Mouse (Mus musculus): ENCODE results near the gene Tpi1. TPM values are rescaled to one million over a fixed set of nuclear protein-coding genes. Genes with fewer than 3 reads are reported as not detected.
A peak's percentile ranks its signal among the peaks of the same experiment; 100 is the strongest.
"Not testable (repeated sequence)": the region's sequence is repeated elsewhere in the genome, so short reads cannot be mapped to it uniquely, and the experiment has no call there.

Gene Tpi1
- polyA plus RNA-seq, 1 experiment from 2014 or later, result 461 TPM

DNA sequence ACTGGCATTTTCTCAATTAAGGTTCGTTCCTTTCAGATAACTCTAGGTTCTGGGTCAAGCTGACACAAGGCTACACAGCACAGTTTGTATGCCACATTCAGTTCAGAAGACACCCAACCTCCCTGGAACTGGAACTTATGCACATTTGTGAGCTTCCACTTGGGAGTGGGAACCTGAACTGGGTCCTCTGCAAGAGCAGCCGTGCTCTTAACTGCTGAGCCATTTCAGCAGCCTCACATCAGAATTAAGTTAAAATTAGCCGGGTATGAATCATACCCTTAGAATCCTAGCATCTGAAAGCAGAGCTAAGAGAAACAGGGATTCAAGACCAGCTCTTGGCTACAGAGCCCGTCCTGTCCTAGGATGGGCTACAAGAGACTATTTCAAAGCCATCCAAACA lies 6.7 kb downstream of the Tpi1 start:
- no peak overlapping the region for H3K4me3 ChIP-seq (ENCODE audit: low read depth, low read length)
- no peaks in the 10 kb centered on the region for H3K27me3 ChIP-seq (ENCODE audit: control insufficient read depth, insufficient read depth, low read depth, low read length)
- WGBS, result 92% methylated on average over 4 of the region's 4 CpGs
- peaks cover 6% of the 10 kb centered on the region; the same call in 1 of the 2 replicates for H3K36me3 ChIP-seq (ENCODE audit: control insufficient read depth, insufficient read depth, low read length)
- peaks cover 38% of the 10 kb centered on the region for H3K4me1 ChIP-seq (ENCODE audit: control insufficient read depth, insufficient read depth, low read length)
- ATAC-seq, result no peak
- no peaks in the 10 kb centered on the region; the same call in 1 of the 2 replicates for H3K9me3 ChIP-seq (replicated peaks; ENCODE audit: control insufficient read depth, low read length, poor library complexity, severe bottlenecking)
- H3K4me2 ChIP-seq (ENCODE audit: low read length), result no peak overlapping the region
- H3K27ac ChIP-seq (ENCODE audit: low read length), result no peak overlapping the region
- no peak overlapping the region for H3K9ac ChIP-seq (ENCODE audit: low read depth, low read length)

DNA sequence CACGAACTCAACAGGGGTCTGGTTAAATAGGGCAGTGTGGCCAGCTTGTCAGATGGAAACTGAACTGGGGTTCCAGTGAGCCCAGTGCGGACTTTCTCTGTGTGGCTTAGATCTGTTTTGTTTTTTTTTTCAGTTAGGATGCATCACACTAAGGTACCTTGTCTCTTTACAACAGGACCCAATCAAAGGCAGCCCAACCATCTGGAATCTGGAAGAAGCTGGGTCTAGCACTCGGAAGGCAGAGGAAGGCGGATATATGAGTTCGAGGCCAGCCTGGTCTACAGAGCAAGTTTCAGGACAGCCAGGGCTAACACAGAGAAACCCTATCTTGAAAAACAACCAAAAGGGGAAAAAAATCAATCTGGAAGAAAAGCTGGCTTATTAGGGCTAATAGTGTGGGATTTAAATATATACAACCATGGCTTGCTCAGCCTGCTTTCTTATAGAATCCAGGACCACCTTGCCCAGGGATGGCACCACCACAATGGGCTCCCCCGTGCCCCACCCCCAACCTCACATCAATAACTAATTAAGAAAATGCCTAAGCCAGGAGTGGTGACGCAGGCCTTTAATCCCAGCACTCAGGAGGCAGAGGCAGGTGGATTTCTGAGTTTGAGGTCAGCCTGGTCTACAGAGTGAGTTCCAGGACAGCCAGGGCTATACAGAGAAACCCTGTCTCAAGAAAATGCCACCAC lies 7.5 kb downstream of the Tpi1 start:
- Histone ChIP-seq H3K9me3 (replicated peaks; ENCODE audit: control insufficient read depth, low read length, poor library complexity, severe bottlenecking) (no peaks in the 10 kb centered on the region; the same call in 1 of the 2 replicates), H3K9ac (ENCODE audit: low read depth, low read length) (peak overlapping the region; percentile 30; the same call in 1 of the 2 replicates), H3K36me3 (ENCODE audit: control insufficient read depth, insufficient read depth, low read length) (peaks cover 3% of the 10 kb centered on the region; the same call in 1 of the 2 replicates), H3K27ac (ENCODE audit: low read length) (peak overlapping the region; percentile 90), H3K4me3 (ENCODE audit: low read depth, low read length) (peak overlapping the region; percentile 41; the same call in 1 of the 2 replicates), H3K4me1 (ENCODE audit: control insufficient read depth, insufficient read depth, low read length) (peaks cover 32% of the 10 kb centered on the region), H3K4me2 (ENCODE audit: low read length) (peak overlapping the region; percentile 71), H3K27me3 (ENCODE audit: control insufficient read depth, insufficient read depth, low read depth, low read length) (no peaks in the 10 kb centered on the region)
- ATAC-seq, result no peak
- 71% methylated on average over 7 of the region's 7 CpGs for WGBS

DNA sequence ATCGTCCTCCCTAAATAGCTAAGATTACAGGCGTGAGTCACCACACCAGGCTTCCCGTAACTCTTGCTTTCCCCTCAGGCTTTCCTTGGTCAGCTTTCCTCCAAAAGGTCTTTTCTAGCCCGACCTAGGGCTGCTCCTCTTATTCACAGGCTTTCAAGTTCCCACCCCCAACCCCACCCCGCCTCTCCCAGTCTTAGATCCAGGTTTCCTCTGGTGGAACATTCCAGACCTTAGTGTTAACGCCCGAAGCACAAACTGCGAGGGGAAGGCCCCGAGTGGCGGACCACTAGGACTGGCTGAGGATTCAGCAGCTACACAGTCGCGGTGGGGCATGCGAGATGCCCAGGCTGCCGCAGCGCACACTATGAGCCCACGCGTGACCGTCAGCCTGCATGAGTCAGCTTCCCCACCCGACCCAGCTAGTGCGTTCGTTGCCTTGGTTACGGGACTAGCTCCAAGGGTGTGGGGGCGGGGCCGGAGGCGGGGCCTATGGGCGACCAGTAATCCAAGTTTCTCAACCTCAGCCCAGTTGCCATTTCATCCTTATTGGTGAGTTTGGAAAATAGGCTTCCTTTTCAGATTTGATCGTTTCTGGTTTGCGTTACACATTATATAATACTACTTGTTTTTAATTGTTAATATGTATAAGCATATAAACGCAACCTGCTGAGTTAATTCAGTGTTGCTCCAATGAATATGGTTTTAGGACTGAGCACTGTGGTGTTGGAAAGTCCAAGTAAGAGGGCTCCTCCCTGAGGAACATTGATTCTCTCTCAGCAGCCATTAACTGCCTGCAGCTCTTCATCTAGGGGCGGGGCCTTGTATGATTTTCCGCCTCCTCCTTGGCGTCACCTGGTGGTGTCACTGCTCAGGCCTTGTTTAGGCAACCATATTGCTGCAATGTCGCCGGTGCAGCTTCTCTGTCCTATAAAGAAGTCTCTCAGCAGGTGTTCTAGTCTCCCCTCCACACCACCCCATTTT lies 8.5 kb downstream of the Tpi1 start:
- 3% methylated on average over 34 of the region's 34 CpGs for WGBS

DNA sequence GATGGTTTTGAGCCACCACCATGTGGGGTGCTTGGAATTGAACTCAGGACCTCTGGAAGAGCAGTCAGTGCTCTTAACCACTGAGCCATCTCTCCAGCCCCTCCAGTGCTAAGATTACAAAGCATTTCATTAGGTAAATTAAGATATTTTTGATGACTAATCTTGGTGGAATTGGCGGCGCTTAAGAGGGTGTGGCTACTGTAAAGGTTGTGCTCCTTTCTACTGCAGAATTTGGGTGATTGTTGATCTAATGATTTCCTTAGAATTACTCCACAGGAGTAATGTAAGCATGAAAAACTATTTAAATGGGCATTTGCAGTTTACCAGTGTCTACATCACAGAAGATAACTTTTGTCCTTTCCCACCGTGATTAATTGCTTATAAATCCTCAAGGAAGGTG lies 9.8 kb downstream of the Tpi1 start:
- H3K9me3 ChIP-seq (replicated peaks; ENCODE audit: control insufficient read depth, low read length, poor library complexity, severe bottlenecking), result no peaks in the 10 kb centered on the region; the same call in 1 of the 2 replicates
- H3K4me1 ChIP-seq (ENCODE audit: control insufficient read depth, insufficient read depth, low read length), result peaks cover 22% of the 10 kb centered on the region
- H3K4me3 ChIP-seq (ENCODE audit: low read depth, low read length), result no peak overlapping the region
- no peak overlapping the region for H3K4me2 ChIP-seq (ENCODE audit: low read length)
- 97% methylated on average over 3 of the region's 3 CpGs for WGBS
- H3K27me3 ChIP-seq (ENCODE audit: control insufficient read depth, insufficient read depth, low read depth, low read length), result no peaks in the 10 kb centered on the region
- no peak for ATAC-seq
- H3K36me3 ChIP-seq (ENCODE audit: control insufficient read depth, insufficient read depth, low read length), result no peaks in the 10 kb centered on the region
- H3K27ac ChIP-seq (ENCODE audit: low read length), result no peak overlapping the region
- H3K9ac ChIP-seq (ENCODE audit: low read depth, low read length), result no peak overlapping the region

More for the DNA sequence above, 8.5 kb downstream of the Tpi1 start:
- peak overlapping the region; percentile 71 for H3K4me2 ChIP-seq (ENCODE audit: low read length)
- H3K27ac ChIP-seq (ENCODE audit: low read length), result peak overlapping the region; percentile 90
- peaks cover 32% of the 10 kb centered on the region for H3K4me1 ChIP-seq (ENCODE audit: control insufficient read depth, insufficient read depth, low read length)
- peak overlapping the region; percentile 41 for H3K4me3 ChIP-seq (ENCODE audit: low read depth, low read length)
- no peaks in the 10 kb centered on the region for H3K36me3 ChIP-seq (ENCODE audit: control insufficient read depth, insufficient read depth, low read length)
- peak overlapping the region; percentile 67 for H3K9ac ChIP-seq (ENCODE audit: low read depth, low read length)
- peak; percentile 90 for ATAC-seq
- no peaks in the 10 kb centered on the region; the same call in 1 of the 2 replicates for H3K9me3 ChIP-seq (replicated peaks; ENCODE audit: control insufficient read depth, low read length, poor library complexity, severe bottlenecking)
- H3K27me3 ChIP-seq (ENCODE audit: control insufficient read depth, insufficient read depth, low read depth, low read length), result no peaks in the 10 kb centered on the region

DNA sequence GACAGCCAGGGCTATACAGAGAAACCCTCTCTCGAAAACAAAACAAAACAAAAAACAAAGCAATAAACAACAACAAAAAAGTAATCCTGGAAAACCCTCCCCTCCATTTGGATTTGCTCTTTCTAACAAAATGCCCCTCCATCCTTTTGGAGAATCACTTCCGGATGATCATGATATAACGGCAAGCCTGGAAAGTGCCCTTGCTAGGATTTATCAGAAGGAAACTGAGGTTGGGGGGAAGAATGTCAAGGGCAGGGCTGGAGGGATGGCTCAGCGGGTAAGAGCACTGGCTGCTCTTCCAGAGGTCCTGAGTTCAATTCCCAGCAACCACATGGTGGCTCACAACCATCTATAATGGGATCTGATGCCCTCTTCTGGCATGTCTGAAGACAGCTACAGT lies 10.4 kb downstream of the Tpi1 start:
- H3K27ac ChIP-seq (ENCODE audit: low read length); H3K9me3 ChIP-seq (replicated peaks; ENCODE audit: control insufficient read depth, low read length, poor library complexity, severe bottlenecking); H3K36me3 ChIP-seq (ENCODE audit: control insufficient read depth, insufficient read depth, low read length); H3K27me3 ChIP-seq (ENCODE audit: control insufficient read depth, insufficient read depth, low read depth, low read length); H3K4me3 ChIP-seq (ENCODE audit: low read depth, low read length); H3K9ac ChIP-seq (ENCODE audit: low read depth, low read length); ATAC-seq; H3K4me2 ChIP-seq (ENCODE audit: low read length): not testable (repeated sequence)
- WGBS, result 98% methylated on average over 4 of the region's 4 CpGs
- H3K4me1 ChIP-seq (ENCODE audit: control insufficient read depth, insufficient read depth, low read length), result peaks cover 16% of the 10 kb centered on the region

DNA sequence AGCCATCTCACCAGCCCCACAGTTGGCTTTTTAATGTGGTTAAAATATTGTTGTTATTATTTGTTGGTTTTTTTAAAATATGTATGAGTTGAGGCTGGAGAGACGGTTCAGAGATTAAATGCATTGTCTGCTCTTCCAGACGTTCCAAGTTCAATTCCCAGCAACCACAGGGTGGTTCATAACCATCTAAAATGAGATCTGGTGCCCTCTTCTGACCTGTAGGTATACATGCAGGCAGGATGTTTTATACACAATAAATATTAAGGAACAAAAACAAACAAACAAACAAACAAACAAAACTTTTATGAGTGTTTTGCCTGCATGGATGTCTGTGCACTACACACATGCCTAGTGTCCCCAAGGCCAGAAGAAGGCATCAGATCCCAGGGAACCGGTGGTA lies 11.0 kb downstream of the Tpi1 start:
- Histone ChIP-seq H3K9me3 (replicated peaks; ENCODE audit: control insufficient read depth, low read length, poor library complexity, severe bottlenecking) (no peaks in the 10 kb centered on the region; the same call in 1 of the 2 replicates), H3K4me1 (ENCODE audit: control insufficient read depth, insufficient read depth, low read length) (peaks cover 10% of the 10 kb centered on the region), H3K27ac (ENCODE audit: low read length) (no peak overlapping the region), H3K9ac (ENCODE audit: low read depth, low read length) (no peak overlapping the region), H3K27me3 (ENCODE audit: control insufficient read depth, insufficient read depth, low read depth, low read length) (no peaks in the 10 kb centered on the region), H3K36me3 (ENCODE audit: control insufficient read depth, insufficient read depth, low read length) (no peaks in the 10 kb centered on the region), H3K4me3 (ENCODE audit: low read depth, low read length) (no peak overlapping the region), H3K4me2 (ENCODE audit: low read length) (no peak overlapping the region)
- ATAC-seq, result no peak
- 69% methylated on average over 3 of the region's 3 CpGs for WGBS

DNA sequence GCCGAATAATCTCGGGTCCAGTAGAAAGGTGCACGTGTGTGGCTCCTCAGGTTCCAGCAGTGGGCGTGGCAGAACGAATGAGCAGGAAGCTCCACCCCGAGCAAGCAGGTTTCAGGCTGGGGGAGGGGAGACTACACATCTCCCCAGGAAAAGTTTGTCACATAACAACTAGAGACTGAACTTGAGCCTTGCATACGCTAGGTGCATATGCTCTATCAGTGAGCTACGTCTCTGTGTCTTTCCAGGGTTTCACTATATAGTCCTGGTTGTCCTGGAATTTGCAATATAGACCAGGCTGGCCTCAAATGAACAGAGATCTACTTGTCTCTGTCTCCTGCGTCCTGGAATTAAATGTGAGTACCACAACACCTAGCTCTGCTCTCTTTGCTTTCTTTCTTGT lies 11.7 kb downstream of the Tpi1 start:
- not testable (repeated sequence) for H3K27ac ChIP-seq (ENCODE audit: low read length); ATAC-seq; H3K9ac ChIP-seq (ENCODE audit: low read depth, low read length); H3K4me2 ChIP-seq (ENCODE audit: low read length); H3K4me1 ChIP-seq (ENCODE audit: control insufficient read depth, insufficient read depth, low read length); H3K36me3 ChIP-seq (ENCODE audit: control insufficient read depth, insufficient read depth, low read length); H3K4me3 ChIP-seq (ENCODE audit: low read depth, low read length); H3K27me3 ChIP-seq (ENCODE audit: control insufficient read depth, insufficient read depth, low read depth, low read length); H3K9me3 ChIP-seq (replicated peaks; ENCODE audit: control insufficient read depth, low read length, poor library complexity, severe bottlenecking)
- WGBS, result 18% methylated on average over 5 of the region's 9 CpGs

DNA sequence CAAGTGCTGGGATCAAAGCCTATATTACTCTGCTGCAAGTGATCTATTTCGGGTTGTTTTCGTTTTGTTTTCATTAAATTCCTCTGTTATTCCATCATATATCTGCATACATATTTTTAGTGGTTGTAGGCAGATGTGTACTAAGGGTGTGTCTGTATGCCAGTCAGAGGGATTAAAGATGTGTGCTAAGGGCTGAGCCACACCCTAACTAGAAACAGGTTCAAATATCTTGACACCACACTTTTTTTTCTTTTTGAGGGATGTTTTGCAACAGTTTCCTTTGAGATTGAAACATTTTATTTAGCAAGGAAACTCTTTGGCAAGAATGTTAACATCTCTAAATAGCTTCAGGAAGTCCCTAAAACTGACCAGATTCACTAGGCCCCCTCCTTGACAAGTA lies 17.9 kb downstream of the Tpi1 start:
- H3K4me1 ChIP-seq (ENCODE audit: control insufficient read depth, insufficient read depth, low read length), result no peaks in the 10 kb centered on the region
- H3K4me2 ChIP-seq (ENCODE audit: low read length), result no peak overlapping the region
- no peak overlapping the region for H3K27ac ChIP-seq (ENCODE audit: low read length)
- no peaks in the 10 kb centered on the region for H3K9me3 ChIP-seq (replicated peaks; ENCODE audit: control insufficient read depth, low read length, poor library complexity, severe bottlenecking)
- no peak for ATAC-seq
- H3K27me3 ChIP-seq (ENCODE audit: control insufficient read depth, insufficient read depth, low read depth, low read length), result no peaks in the 10 kb centered on the region
- 88% methylated on average over 2 of the region's 2 CpGs for WGBS
- no peaks in the 10 kb centered on the region for H3K36me3 ChIP-seq (ENCODE audit: control insufficient read depth, insufficient read depth, low read length)
- H3K4me3 ChIP-seq (ENCODE audit: low read depth, low read length), result no peak overlapping the region
- H3K9ac ChIP-seq (ENCODE audit: low read depth, low read length), result no peak overlapping the region

DNA sequence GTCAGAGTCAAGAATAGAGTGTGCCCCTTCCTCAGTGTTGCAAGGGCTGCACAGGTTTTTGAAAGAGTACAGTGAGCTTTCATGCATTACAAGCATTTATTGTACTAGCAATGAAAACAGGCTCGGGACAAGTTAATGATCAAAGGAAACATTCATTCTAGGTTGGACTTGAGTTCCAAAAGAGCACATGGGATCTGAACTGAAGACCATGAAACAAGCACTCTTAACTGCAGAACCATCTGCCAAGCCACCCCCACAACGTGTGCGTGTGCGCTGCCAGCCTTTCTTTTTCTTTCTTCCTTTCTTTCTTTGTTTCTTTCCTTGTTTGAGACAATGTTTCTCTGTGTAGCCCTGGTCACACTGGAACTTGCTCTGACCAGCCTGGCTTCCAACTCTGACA lies 18.3 kb downstream of the Tpi1 start:
- H3K9me3 ChIP-seq (replicated peaks; ENCODE audit: control insufficient read depth, low read length, poor library complexity, severe bottlenecking), result no peaks in the 10 kb centered on the region
- H3K27me3 ChIP-seq (ENCODE audit: control insufficient read depth, insufficient read depth, low read depth, low read length), result no peaks in the 10 kb centered on the region
- H3K4me2 ChIP-seq (ENCODE audit: low read length), result no peak overlapping the region
- H3K4me1 ChIP-seq (ENCODE audit: control insufficient read depth, insufficient read depth, low read length), result no peaks in the 10 kb centered on the region
- no peak overlapping the region for H3K9ac ChIP-seq (ENCODE audit: low read depth, low read length)
- ATAC-seq, result no peak
- no peak overlapping the region for H3K27ac ChIP-seq (ENCODE audit: low read length)
- no peak overlapping the region for H3K4me3 ChIP-seq (ENCODE audit: low read depth, low read length)
- WGBS, result 82% methylated on average over 4 of the region's 4 CpGs
- no peaks in the 10 kb centered on the region for H3K36me3 ChIP-seq (ENCODE audit: control insufficient read depth, insufficient read depth, low read length)

Measured in midbrain, embryonic 16.5 days (tissue).